Mouse (Mus musculus): ENCODE results near the gene Slc22a14.
"Not testable (repeated sequence)": the region's sequence is repeated elsewhere in the genome, so short reads cannot be mapped to it uniquely, and the experiment has no call there.

Slc22a14 gene

GRCm38 (mm10) chr9:119263067-119263466 lies 102.3 kb downstream of the Slc22a14 start:
- DNase-seq (ENCODE audit: low read depth, low spot score): no peak

GRCm38 (mm10) chr9:119260825-119261224 lies 104.5 kb downstream of the Slc22a14 start:
- no peak for DNase-seq (ENCODE audit: low read depth, low spot score)

GRCm38 (mm10) chr9:119258785-119259184 lies 106.6 kb downstream of the Slc22a14 start:
- DNase-seq (ENCODE audit: low read depth, low spot score): no peak

GRCm38 (mm10) chr9:119258128-119258527 lies 107.2 kb downstream of the Slc22a14 start:
- DNase-seq (ENCODE audit: low read depth, low spot score): no peak

- DNase-seq (ENCODE audit: low read depth, low spot score): no peak
These were observed 109.2 kb downstream of the Slc22a14 start for GRCm38 (mm10) chr9:119256161-119256560.

- no peak for DNase-seq (ENCODE audit: low read depth, low spot score)
These were observed 110.3 kb downstream of the Slc22a14 start for GRCm38 (mm10) chr9:119255096-119255495.

GRCm38 (mm10) chr9:119254187-119254586 lies 111.2 kb downstream of the Slc22a14 start:
- DNase-seq (ENCODE audit: low read depth, low spot score): no peak

- no peak for DNase-seq (ENCODE audit: low read depth, low spot score)
These were observed 117.4 kb downstream of the Slc22a14 start for GRCm38 (mm10) chr9:119247996-119248395.

GRCm38 (mm10) chr9:119246826-119247225 lies 118.5 kb downstream of the Slc22a14 start:
- peak; percentile 63 for DNase-seq (ENCODE audit: low read depth, low spot score)

GRCm38 (mm10) chr9:119243981-119244380 lies 121.4 kb downstream of the Slc22a14 start:
- DNase-seq (ENCODE audit: low read depth, low spot score): no peak

- peak; percentile 6 for DNase-seq (ENCODE audit: low read depth, low spot score)
These were observed 124.0 kb downstream of the Slc22a14 start for GRCm38 (mm10) chr9:119241169-119241865.

- DNase-seq (ENCODE audit: low read depth, low spot score): peak; percentile 71
These were observed 124.9 kb downstream of the Slc22a14 start for GRCm38 (mm10) chr9:119240286-119240997.

- no peak for DNase-seq (ENCODE audit: low read depth, low spot score)
These were observed 126.1 kb downstream of the Slc22a14 start for GRCm38 (mm10) chr9:119239274-119239673.

- no peak for DNase-seq (ENCODE audit: low read depth, low spot score)
These were observed 126.6 kb downstream of the Slc22a14 start for GRCm38 (mm10) chr9:119238796-119239195.

GRCm38 (mm10) chr9:119231552-119231951 lies 133.8 kb downstream of the Slc22a14 start:
- no peak for DNase-seq (ENCODE audit: low read depth, low spot score)

GRCm38 (mm10) chr9:119230829-119231228 lies 134.5 kb downstream of the Slc22a14 start:
- no peak for DNase-seq (ENCODE audit: low read depth, low spot score)

GRCm38 (mm10) chr9:119220249-119220648 lies 145.1 kb downstream of the Slc22a14 start:
- DNase-seq (ENCODE audit: low read depth, low spot score): no peak

- no peak for DNase-seq (ENCODE audit: low read depth, low spot score)
These were observed 145.7 kb downstream of the Slc22a14 start for GRCm38 (mm10) chr9:119219667-119220066.

GRCm38 (mm10) chr9:119215341-119215740 lies 150.0 kb downstream of the Slc22a14 start:
- DNase-seq (ENCODE audit: low read depth, low spot score): not testable (repeated sequence)

GRCm38 (mm10) chr9:119214601-119215000 lies 150.8 kb downstream of the Slc22a14 start:
- no peak for DNase-seq (ENCODE audit: low read depth, low spot score)

- DNase-seq (ENCODE audit: low read depth, low spot score): no peak
These were observed 152.4 kb downstream of the Slc22a14 start for GRCm38 (mm10) chr9:119212996-119213395.

GRCm38 (mm10) chr9:119208998-119209397 lies 156.4 kb downstream of the Slc22a14 start, which contains the start of gene Slc22a13:
Slc22a13 (minus strand) TSS chr9:119209098.
- no peak for DNase-seq (ENCODE audit: low read depth, low spot score)

GRCm38 (mm10) chr9:119207113-119207512 lies 158.2 kb downstream of the Slc22a14 start:
- no peak for DNase-seq (ENCODE audit: low read depth, low spot score)
